Mouse (Mus musculus): ENCODE measurements around the gene Msi2.

Gene Msi2

GRCm38 (mm10) chr11:88515736-88516583 is 202.4 kb downstream of the Msi2 start:
- in situ Hi-C loops (cut with MseI, MboI), result no loop called here

GRCm38 (mm10) chr11:88515267-88515666 is 203.0 kb downstream of the Msi2 start:
- in situ Hi-C loops (cut with MseI, MboI), result no loop called here

- in situ Hi-C loops (cut with MseI, MboI), result no loop called here
Observed at GRCm38 (mm10) chr11:88514151-88514926, 204.0 kb downstream of the Msi2 start.

- in situ Hi-C loops (cut with MseI, MboI), result no loop called here
Observed at GRCm38 (mm10) chr11:88512580-88512979, 205.7 kb downstream of the Msi2 start.

- in situ Hi-C loops (cut with MseI, MboI), result no loop called here
Observed at GRCm38 (mm10) chr11:88510282-88510850, 207.9 kb downstream of the Msi2 start.

GRCm38 (mm10) chr11:88509464-88509863 is 208.8 kb downstream of the Msi2 start:
- in situ Hi-C loops (cut with MseI, MboI), result no loop called here

- in situ Hi-C loops (cut with MseI, MboI), result no loop called here
Observed at GRCm38 (mm10) chr11:88508133-88508532, 210.2 kb downstream of the Msi2 start.

GRCm38 (mm10) chr11:88506544-88507419 is 211.5 kb downstream of the Msi2 start:
- in situ Hi-C loops (cut with MseI, MboI), result no loop called here

GRCm38 (mm10) chr11:88506109-88506508 is 212.2 kb downstream of the Msi2 start:
- in situ Hi-C loops (cut with MseI, MboI), result no loop called here

GRCm38 (mm10) chr11:88502566-88502965 is 215.7 kb downstream of the Msi2 start:
- in situ Hi-C loops (cut with MseI, MboI), result no loop called here

GRCm38 (mm10) chr11:88498491-88498890 is 219.8 kb downstream of the Msi2 start:
- in situ Hi-C loops (cut with MseI, MboI), result no loop called here

GRCm38 (mm10) chr11:88496460-88496859 is 221.9 kb downstream of the Msi2 start:
- in situ Hi-C loops (cut with MseI, MboI), result no loop called here

- in situ Hi-C loops (cut with MseI, MboI), result no loop called here
Observed at GRCm38 (mm10) chr11:88495759-88496158, 222.6 kb downstream of the Msi2 start.

- in situ Hi-C loops (cut with MseI, MboI), result no loop called here
Observed at GRCm38 (mm10) chr11:88495018-88495417, 223.3 kb downstream of the Msi2 start.

GRCm38 (mm10) chr11:88493795-88494559 is 224.3 kb downstream of the Msi2 start:
- in situ Hi-C loops (cut with MseI, MboI), result no loop called here

GRCm38 (mm10) chr11:88492585-88492984 is 225.7 kb downstream of the Msi2 start:
- in situ Hi-C loops (cut with MseI, MboI), result no loop called here

GRCm38 (mm10) chr11:88489985-88490384 is 228.3 kb downstream of the Msi2 start:
- in situ Hi-C loops (cut with MseI, MboI), result no loop called here

- in situ Hi-C loops (cut with MseI, MboI), result no loop called here
Observed at GRCm38 (mm10) chr11:88488941-88489724, 229.2 kb downstream of the Msi2 start.

GRCm38 (mm10) chr11:88488175-88488940 is 230.0 kb downstream of the Msi2 start:
- in situ Hi-C loops (cut with MseI, MboI), result no loop called here

Data from mouse trophoblast stem cell (cell line).